Mouse (Mus musculus) olfactory bulb, adult 2 months (tissue): Measurements from ENCODE around the gene Ikzf5. TPM values are rescaled to one million over a fixed set of nuclear protein-coding genes. Genes with fewer than 3 reads are reported as not detected.
"Not testable (repeated sequence)": the region's sequence is repeated elsewhere in the genome, so short reads cannot be mapped to it uniquely, and the experiment has no call there.

ENCODE experiments used
- H3K27ac ChIP-seq: fragments of 200-500 bp; 2 replicates; pipeline ENCODE4 v1.5.1; 2012; ENCODE audit warnings: low read depth, low read length; ENCODE audit not compliant: insufficient read depth
- H3K4me1 ChIP-seq: fragments of 200-500 bp; 2 replicates; pipeline ENCODE4 v1.6.1; 2012; ENCODE audit warnings: low read length; ENCODE audit not compliant: control insufficient read depth, insufficient read depth
- H3K4me3 ChIP-seq: fragments of 200-500 bp; 2 replicates; pipeline ENCODE4 v1.5.1; 2012; ENCODE audit warnings: mild to moderate bottlenecking, low read depth, low read length, moderate library complexity; ENCODE audit not compliant: insufficient read depth
- CTCF ChIP-seq: fragments of 200-500 bp; IDR thresholded peaks from 2 replicates; pipeline ENCODE4 v1.5.1; 2012; ENCODE audit warnings: low read depth, mild to moderate bottlenecking, low read length, moderate library complexity; ENCODE audit not compliant: insufficient read depth
- POLR2A ChIP-seq: fragments of 200-500 bp; IDR thresholded peaks from 2 replicates; pipeline ENCODE4 v1.6.1; 2012; ENCODE audit warnings: mild to moderate bottlenecking, low read depth, low read length, moderate library complexity; ENCODE audit not compliant: insufficient read depth
- WGBS: fragments of 180-500 bp; shearing (Covaris S2); methylation state at CpG from one replicate; pipeline ENCODE4 v1.1.7; 2018; 5-methylcytosine and 5-hydroxymethylcytosine counted together
- polyA plus RNA-seq: library from polyadenylated mRNA; stranded (reverse); fragments of >200 nt; gene quantifications from 2 replicates; pipeline ENCODE4 v1.2.4, GENCODE M21; 2012; ENCODE audit warnings: low replicate concordance; ENCODE audit not compliant: missing spikeins, insufficient read depth, insufficient read length

The Ikzf5 gene
- polyA plus RNA-seq = not detected in 2 replicates

DNA sequence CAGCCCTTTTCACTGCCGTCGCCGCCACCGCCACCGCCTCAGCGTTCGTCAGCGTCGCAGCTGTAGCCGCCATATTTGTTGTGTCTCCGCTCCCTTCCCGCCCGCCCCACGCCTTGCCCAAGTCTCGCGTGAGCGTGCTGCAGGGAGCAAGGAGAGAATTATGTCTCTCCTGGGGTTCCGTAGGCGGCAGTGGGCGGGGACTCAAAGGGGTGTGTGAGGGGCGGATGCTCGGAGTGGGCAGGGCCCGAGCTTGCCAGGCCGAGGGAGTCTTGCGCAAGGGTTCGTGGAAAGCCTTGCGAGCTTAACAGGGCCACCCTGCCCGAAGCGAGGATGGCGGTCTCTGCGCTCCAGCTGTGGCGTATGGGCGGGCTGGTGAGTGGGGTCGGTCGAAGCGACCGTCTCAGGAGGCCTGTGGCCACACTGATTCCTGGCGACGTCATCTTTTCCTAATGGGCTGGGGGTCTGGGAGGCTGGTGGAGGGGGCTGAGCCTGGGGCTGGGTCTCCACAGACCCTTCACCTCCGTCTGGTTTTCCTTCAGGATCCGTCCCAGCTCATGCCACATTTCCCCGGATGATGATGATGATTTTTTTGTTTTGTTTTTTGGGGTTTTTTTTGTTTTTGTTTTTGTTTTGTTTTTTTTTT is at the start of gene Ikzf5, which contains the start of gene Acadsb:
Gene Ikzf5, minus strand, starts transcription at position 106 of the 643 bp plus-strand sequence.
Gene Acadsb, plus strand, starts transcription at position 186 of the 643 bp plus-strand sequence.
- Histone ChIP-seq H3K4me3 (peak within 1 kb of the TSS; percentile 80), H3K4me1 (no peaks in the 10 kb centered on the region; the same call in 1 of the 2 replicates), H3K27ac (peak within 1 kb of the TSS; percentile 64; the same call in 1 of the 2 replicates)
- TF ChIP-seq POLR2A (peak; percentile 74), CTCF (no peak)
- under 1% methylated on average over 42 of the region's 42 CpGs for WGBS

DNA sequence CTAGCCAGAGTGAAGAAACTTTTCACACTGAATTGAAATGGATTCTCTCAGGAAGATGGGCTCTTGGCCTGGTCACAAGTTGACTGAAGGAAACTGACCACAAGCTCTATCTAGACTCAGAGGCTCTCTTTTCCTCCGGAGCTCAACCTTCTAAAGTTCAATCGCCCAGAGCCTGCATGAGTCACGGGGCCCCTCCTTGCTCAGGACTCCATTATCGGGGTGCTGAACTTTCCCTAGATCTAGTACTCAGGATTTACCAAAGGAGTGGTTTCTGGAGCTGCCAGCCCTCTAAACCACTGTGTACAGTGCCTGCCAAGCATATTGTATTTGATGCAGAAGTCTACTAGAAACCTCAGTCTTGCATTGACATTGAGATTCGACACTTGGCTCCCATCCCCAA is 46.4 kb upstream of the Ikzf5 start:
- Histone ChIP-seq H3K27ac (no peak overlapping the region), H3K4me1 (no peaks in the 10 kb centered on the region), H3K4me3 (no peak overlapping the region)
- TF ChIP-seq POLR2A (no peak), CTCF (no peak)
- WGBS = 89% methylated on average over 5 of the region's 5 CpGs

DNA sequence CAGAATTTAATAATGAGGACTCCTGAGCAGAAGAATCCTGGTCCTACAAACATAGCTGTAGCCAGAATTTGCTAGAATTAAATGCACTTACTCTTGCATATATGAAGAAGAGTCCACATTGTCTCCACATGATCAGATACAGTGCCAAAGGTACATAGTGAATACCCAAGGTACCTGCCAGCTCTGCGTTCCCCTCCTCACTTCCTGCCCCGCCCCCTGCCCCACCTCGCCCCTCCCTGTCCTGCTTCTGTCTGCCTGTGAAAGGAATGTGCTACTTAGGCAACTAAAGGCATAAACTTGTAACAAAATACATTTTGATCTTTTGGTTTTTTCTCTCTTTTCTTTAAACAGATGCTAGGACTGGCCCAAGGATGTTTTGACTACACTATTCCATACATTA is 26.7 kb upstream of the Ikzf5 start:
- no peak overlapping the region for H3K4me3 ChIP-seq
- no peaks in the 10 kb centered on the region for H3K4me1 ChIP-seq
- H3K27ac ChIP-seq = no peak overlapping the region
- 85% methylated on average over 3 of the region's 3 CpGs for WGBS
- TF ChIP-seq POLR2A = no peak
- no peak for TF ChIP-seq CTCF

GRCm38 (mm10) chr7:131434276-131434675 is 24.0 kb upstream of the Ikzf5 start:
- no peak overlapping the region for H3K27ac ChIP-seq
- H3K4me3 ChIP-seq = no peak overlapping the region
- no peak for TF ChIP-seq POLR2A
- TF ChIP-seq CTCF = no peak
- WGBS = 88% methylated on average over 1 of the region's 1 CpGs
- H3K4me1 ChIP-seq = no peaks in the 10 kb centered on the region

- Histone ChIP-seq H3K4me1 (no peaks in the 10 kb centered on the region), H3K4me3 (no peak overlapping the region), H3K27ac (no peak overlapping the region)
- 14% methylated on average over 1 of the region's 1 CpGs for WGBS
- TF ChIP-seq POLR2A (no peak), CTCF (no peak)
Observed at GRCm38 (mm10) chr7:131432244-131432643, 21.9 kb upstream of the Ikzf5 start.

GRCm38 (mm10) chr7:131427331-131427730 is 17.0 kb upstream of the Ikzf5 start:
- Histone ChIP-seq H3K27ac (no peak overlapping the region), H3K4me1 (peaks cover 3% of the 10 kb centered on the region; the same call in 1 of the 2 replicates), H3K4me3 (no peak overlapping the region)
- 76% methylated on average over 5 of the region's 5 CpGs for WGBS
- TF ChIP-seq POLR2A (no peak), CTCF (no peak)

DNA sequence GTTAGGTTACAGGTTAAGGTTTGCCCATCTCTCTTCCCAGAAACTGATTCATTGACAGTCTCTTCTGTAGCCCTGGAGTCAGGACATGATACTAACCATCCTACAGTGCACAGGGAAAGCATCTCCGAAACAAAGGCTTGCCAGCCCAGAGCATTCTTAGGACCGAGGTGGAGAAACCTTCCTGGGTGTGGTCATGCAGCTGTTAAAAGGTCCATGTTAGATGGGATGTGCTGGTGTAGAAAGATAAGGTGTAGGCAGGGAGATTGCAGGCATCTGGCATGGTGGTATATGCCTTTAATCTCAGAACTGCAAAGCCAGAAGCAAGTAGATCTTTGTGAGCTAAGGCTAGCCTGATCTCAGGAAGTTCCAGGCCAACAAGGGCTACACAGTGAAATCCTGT is 14.6 kb upstream of the Ikzf5 start:
- Histone ChIP-seq H3K4me3 (no peak overlapping the region), H3K27ac (no peak overlapping the region), H3K4me1 (peaks cover 3% of the 10 kb centered on the region; the same call in 1 of the 2 replicates)
- TF ChIP-seq CTCF (no peak), POLR2A (no peak)
- 93% methylated on average over 2 of the region's 2 CpGs for WGBS

DNA sequence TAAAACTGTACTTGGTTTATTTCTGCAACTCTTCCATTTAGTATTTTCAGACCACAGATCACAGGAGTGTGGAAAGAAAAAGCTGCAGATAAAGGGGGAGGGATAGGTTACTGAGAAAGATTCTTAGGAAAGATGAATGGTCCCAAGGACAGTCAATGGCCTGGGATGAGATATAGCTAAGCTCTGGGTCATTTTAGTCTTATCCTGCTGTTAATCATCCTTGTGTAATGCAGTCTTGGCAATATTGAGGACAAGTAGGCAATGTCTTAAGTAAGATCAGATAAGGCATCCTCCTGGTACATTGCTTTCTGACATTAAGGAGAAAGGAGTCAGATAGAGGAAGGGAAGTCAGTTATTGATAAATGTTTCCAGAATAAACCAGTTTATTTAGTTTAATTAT is 7.3 kb upstream of the Ikzf5 start:
- TF ChIP-seq POLR2A (no peak), CTCF (no peak)
- no peak overlapping the region for H3K4me3 ChIP-seq
- H3K27ac ChIP-seq = no peak overlapping the region
- H3K4me1 ChIP-seq = no peaks in the 10 kb centered on the region; the same call in 1 of the 2 replicates

GRCm38 (mm10) chr7:131416742-131417141 is 6.4 kb upstream of the Ikzf5 start:
- H3K4me3 ChIP-seq, H3K4me1 ChIP-seq, H3K27ac ChIP-seq: not testable (repeated sequence)

DNA sequence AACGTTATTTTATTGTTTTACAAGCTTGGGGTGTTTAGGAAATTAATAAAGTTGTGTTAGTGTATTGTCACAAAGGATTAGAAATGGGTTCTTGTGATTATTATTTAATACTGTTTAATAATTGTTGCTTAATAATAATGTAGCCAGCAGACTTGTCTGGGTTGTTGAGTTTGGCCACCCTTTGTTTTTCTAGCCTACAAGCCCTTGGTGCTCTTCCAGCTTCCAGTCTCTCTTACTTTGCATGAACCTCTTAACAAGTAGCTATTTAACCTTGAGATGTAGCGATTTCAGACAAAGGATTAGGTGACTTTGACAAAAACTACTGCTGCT is 1.6 kb upstream of the Ikzf5 start:
- Histone ChIP-seq H3K4me3 (no peak overlapping the region), H3K4me1 (no peaks in the 10 kb centered on the region; the same call in 1 of the 2 replicates), H3K27ac (no peak overlapping the region)
- TF ChIP-seq CTCF (no peak), POLR2A (no peak)
- WGBS = 43% methylated on average over 2 of the region's 2 CpGs
